Mouse (Mus musculus): ENCODE results near the gene Rnase4. TPM values are rescaled to one million over a fixed set of nuclear protein-coding genes. Genes with fewer than 3 reads are reported as not detected.

The Rnase4 gene
- total RNA-seq (2023) = 3.6 and 5.4 TPM in 2 replicates

GRCm38 (mm10) chr14:51090921-51091900 lies at the start of gene Rnase4, which contains the start of gene Ang:
Rnase4 (plus strand) TSS chr14:51091077.
Ang (plus strand) TSS chr14:51091150.

GRCm38 (mm10) chr14:51041769-51042168 lies 49.1 kb upstream of the Rnase4 start, which contains the start of gene Rnase9:
Rnase9 (minus strand) TSS chr14:51041869.

DNA sequence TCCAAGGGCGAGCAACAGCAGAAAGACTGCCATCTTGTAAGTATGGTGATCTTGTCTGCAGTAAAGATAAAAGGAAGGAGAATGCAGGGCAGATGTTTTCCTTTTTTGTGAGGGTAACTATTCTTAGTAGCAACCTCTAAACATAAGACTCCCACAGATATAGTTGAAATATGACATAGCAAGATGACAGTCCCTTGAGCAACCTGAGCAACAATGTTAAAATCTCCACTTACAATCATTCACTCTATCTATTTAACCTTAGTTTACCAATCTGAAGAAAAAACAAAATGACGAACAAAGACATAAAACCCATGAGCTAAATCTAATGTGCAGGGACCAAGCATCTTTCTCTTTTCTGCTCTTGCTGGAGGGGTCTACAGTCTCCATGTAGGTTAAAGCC lies 40.8 kb upstream of the Rnase4 start, which contains the start of gene Rnase11:
Gene Rnase11, minus strand, starts transcription at position 101 of the 400 bp plus-strand sequence.

GRCm38 (mm10) chr14:51057401-51057831 lies 33.5 kb upstream of the Rnase4 start, which contains the start of gene Rnase12:
Rnase12 (minus strand) TSS chr14:51057661.

GRCm38 (mm10) chr14:51074335-51074734 lies 16.5 kb upstream of the Rnase4 start, which contains the start of gene Olfr750:
Olfr750 (minus strand) TSS chr14:51074435.

DNA sequence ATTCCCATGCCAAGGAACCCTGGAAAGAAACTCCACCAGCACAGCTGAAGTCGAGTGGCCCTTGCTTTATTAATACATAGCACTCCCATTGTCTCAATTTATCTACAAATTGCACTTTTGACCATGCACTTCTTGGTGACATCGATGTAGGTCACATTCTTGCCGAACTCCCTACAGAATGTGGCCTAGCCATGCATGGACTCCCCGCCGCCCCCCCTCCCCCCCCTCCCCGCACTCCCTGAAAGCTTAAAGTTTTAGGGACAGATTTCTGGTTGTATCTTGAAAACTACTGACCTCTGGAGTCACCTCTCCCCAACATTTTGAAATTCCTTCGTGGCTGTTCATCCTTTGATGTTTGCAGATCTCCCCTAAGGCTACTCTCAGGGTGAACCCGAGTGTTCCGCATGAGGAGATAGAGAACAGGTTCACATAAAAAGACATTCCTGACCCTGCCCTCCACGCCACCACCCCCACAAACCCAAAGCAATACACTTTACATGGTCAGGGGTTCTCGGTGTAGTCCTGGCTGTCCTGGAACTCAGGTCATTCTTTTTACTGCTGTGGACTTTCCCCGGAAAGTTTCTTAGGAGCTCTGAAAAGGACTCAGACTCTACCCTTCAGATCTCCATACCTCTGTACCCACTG lies 23.2 kb downstream of the Rnase4 start, which contains the start of gene Eddm3b:
Gene Eddm3b, plus strand, starts transcription at position 511 of the 645 bp plus-strand sequence.

DNA sequence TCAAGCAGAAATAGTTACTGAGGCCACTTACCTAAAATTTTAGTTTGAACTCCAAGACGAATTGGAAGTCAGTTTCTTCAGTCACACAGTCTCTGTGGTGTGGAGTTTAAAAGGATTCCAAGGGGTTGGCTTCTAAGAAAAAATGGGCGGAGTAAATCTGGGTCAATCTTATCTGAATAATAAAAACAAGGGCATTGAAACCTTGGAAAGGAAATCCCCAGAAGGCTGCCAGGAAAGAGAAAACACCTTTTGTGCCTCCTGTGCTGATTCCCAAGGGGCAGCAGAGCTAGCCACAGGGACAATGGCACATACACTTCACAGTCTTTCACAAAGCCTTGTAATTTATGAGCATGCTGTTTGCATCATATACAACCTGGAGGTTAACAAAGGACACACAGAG lies 55.8 kb downstream of the Rnase4 start, which contains the start of gene Rnase1:
Gene Rnase1, minus strand, starts transcription at position 101 of the 400 bp plus-strand sequence.

Other genes with a start within 250 kb of the Rnase4 start
- gene Tep1, start 220.5 kb upstream of the Rnase4 start, total RNA-seq (2023) = 33.7 and 51.6 TPM in 2 replicates
- gene Klhl33, start 193.6 kb upstream of the Rnase4 start, total RNA-seq (2023) = 0.13 and 0.18 TPM in 2 replicates
- 14.8 and 15.6 TPM in 2 replicates for gene Osgep, start 166.2 kb upstream of the Rnase4 start, total RNA-seq (2023)
- gene Apex1, start 166.1 kb upstream of the Rnase4 start, total RNA-seq (2023) = 11.9 and 13.5 TPM in 2 replicates
- gene Pip4p1, start 160.2 kb upstream of the Rnase4 start, total RNA-seq (2023) = 64.3 and 86.6 TPM in 2 replicates
- 55.5 and 66.9 TPM in 2 replicates for gene Pnp, start 160.0 kb upstream of the Rnase4 start, total RNA-seq (2023)
- 43.8 and 69.2 TPM in 2 replicates for gene Gm49342, start 146.6 kb upstream of the Rnase4 start, total RNA-seq (2023)
- 4.6 and 5.7 TPM in 2 replicates for gene Pnp2, start 135.1 kb upstream of the Rnase4 start, total RNA-seq (2023)
- 0.25 TPM in 1 of 2 replicates, not detected in the other for gene Rnase10, start 83.3 kb upstream of the Rnase4 start, total RNA-seq (2023)
- gene Rnase9, start 49.2 kb upstream of the Rnase4 start, total RNA-seq (2023) = not detected in 2 replicates
- not detected in 2 replicates for gene Rnase11, start 40.9 kb upstream of the Rnase4 start, total RNA-seq (2023)
- not detected in 2 replicates for gene Rnase12, start 33.4 kb upstream of the Rnase4 start, total RNA-seq (2023)
- gene Olfr750, start 16.6 kb upstream of the Rnase4 start, total RNA-seq (2023) = not detected in 2 replicates
- gene Ang, start 73 bp downstream of the Rnase4 start, total RNA-seq (2023) = 2.0 and 3.2 TPM in 2 replicates
- gene Eddm3b, start 23.3 kb downstream of the Rnase4 start, total RNA-seq (2023) = not detected in 2 replicates
- 16.8 and 24.9 TPM in 2 replicates for gene Rnase6, start 32.8 kb downstream of the Rnase4 start, total RNA-seq (2023)
- not detected in 2 replicates for gene Rnase1, start 55.7 kb downstream of the Rnase4 start, total RNA-seq (2023)
- 1.1 and 1.8 TPM in 2 replicates for gene Rnase2b, start 71.2 kb downstream of the Rnase4 start, total RNA-seq (2023)
- not detected in 2 replicates for gene Ang2, start 108.1 kb downstream of the Rnase4 start, total RNA-seq (2023)
- not detected in 2 replicates for gene Ear14, start 112.3 kb downstream of the Rnase4 start, total RNA-seq (2023)
- 17.9 and 43.5 TPM in 2 replicates for gene Rnase2a, start 165.0 kb downstream of the Rnase4 start, total RNA-seq (2023)

Data from neutrophil, adult 65 days (primary cell).